Mouse (Mus musculus) embryonic stem cell, embryonic (primary cell): ENCODE measurements around the gene Dtx3.

Experiments
- CTCF ChIA-PET, 4 experiments: fragments of 300-600 bp in 2 of 4; fragments of 350-600 bp in 2 of 4; sonication (Branson Sonifier 250); formaldehyde crosslinking; loops; one replicate each; lab custom pipeline; 2022; ENCODE audit warnings: inconsistent platforms in 2 of 4; lab: Charles Lee
- POLR2A ChIA-PET, 4 experiments: fragments of 300-600 bp in 2 of 4; fragments of 350-600 bp in 2 of 4; sonication (Branson Sonifier 250); formaldehyde crosslinking; loops; one replicate each; lab custom pipeline; 2022; ENCODE audit warnings: antibody characterized with exemption in 4 of 4, inconsistent platforms in 1 of 4; lab: Charles Lee

The Dtx3 gene

GRCm38 (mm10) chr10:127154652-127155051, 40.9 kb downstream of the Dtx3 start:
- ChIA-PET POLR2A (interaction anchor here in 3 of 4 experiments (0.5 to 1.7 kb wide), 7 partner anchors 9 to 60 kb away, joined by 3 to 5 read pairs (median 3); partner anchors contain the start of genes B4galnt1 (in 2 of the 3) and Pip4k2c (in 1 of the 3)), CTCF (interaction anchor here in 1 of 4 experiments (1.7 kb wide), 1 partner anchor 16 kb away, joined by 3 read pairs; no protein-coding TSS in a partner anchor)

- CTCF ChIA-PET: interaction anchor here in 2 of 4 experiments (1.1 to 2.3 kb wide), 2 partner anchors 11 to 16 kb away, joined by 3 to 11 read pairs; partner anchors contain the start of gene B4galnt1 (in 1 of the 2)
- POLR2A ChIA-PET: interaction anchor here in 3 of 4 experiments (0.5 to 1.7 kb wide), 9 partner anchors 8 to 60 kb away, joined by 3 to 5 read pairs (median 3); partner anchors contain the start of genes B4galnt1 (in 2 of the 3) and Pip4k2c (in 1 of the 3)
Observed at GRCm38 (mm10) chr10:127154241-127154640, 41.3 kb downstream of the Dtx3 start.

GRCm38 (mm10) chr10:127153323-127153722, 42.2 kb downstream of the Dtx3 start:
- CTCF ChIA-PET: interaction anchor here in 3 of 4 experiments (0.6 to 2.3 kb wide), 3 partner anchors 12 to 180 kb away, joined by 3 to 11 read pairs (median 4); partner anchors contain the start of gene B4galnt1 (in 1 of the 3)
- POLR2A ChIA-PET: interaction anchor here in 2 of 4 experiments (0.6 to 1.7 kb wide), 8 partner anchors 10 to 83 kb away, joined by 3 to 5 read pairs (median 3); partner anchors contain the start of genes B4galnt1 (in 1 of the 2) and Pip4k2c (in 1 of the 2)

- ChIA-PET POLR2A (interaction anchor here in 2 of 4 experiments (0.6 to 1.6 kb wide), 4 partner anchors 59 to 460 kb away, joined by 3 to 4 read pairs (median 4); partner anchors contain the start of gene Pip4k2c (in 1 of the 2)), CTCF (interaction anchor here in 2 of 4 experiments (0.6 to 2.3 kb wide), 2 partner anchors 18 to 181 kb away, joined by 4 to 11 read pairs; no protein-coding TSS in a partner anchor)
Observed at GRCm38 (mm10) chr10:127152556-127152955, 43.0 kb downstream of the Dtx3 start.

- CTCF ChIA-PET: interaction anchor here in 1 of 4 experiments (0.6 kb wide), 1 partner anchor 922 kb away, joined by 3 read pairs; no protein-coding TSS in a partner anchor
- POLR2A ChIA-PET: interaction anchor here in 1 of 4 experiments (1.1 to 1.2 kb wide), 2 partner anchors 30 to 187 kb away, joined by 3 read pairs; partner anchors contain the start of gene Os9
Observed at GRCm38 (mm10) chr10:127151233-127151632, 44.3 kb downstream of the Dtx3 start.

GRCm38 (mm10) chr10:127150471-127150872, 45.1 kb downstream of the Dtx3 start:
- CTCF ChIA-PET: interaction anchor here in 1 of 4 experiments (0.5 kb wide), 1 partner anchor 40 kb away, joined by 7 read pairs; no protein-coding TSS in a partner anchor
- POLR2A ChIA-PET: interaction anchor here in 1 of 4 experiments (1.1 to 1.2 kb wide), 2 partner anchors 30 to 188 kb away, joined by 3 read pairs; partner anchors contain the start of gene Os9

- ChIA-PET CTCF (interaction anchor here in 2 of 4 experiments (0.7 to 1.5 kb wide), 2 partner anchors 23 to 362 kb away, joined by 3 to 5 read pairs; no protein-coding TSS in a partner anchor), POLR2A (interaction anchor here in 2 of 4 experiments (0.8 to 1.6 kb wide), 4 partner anchors 19 to 175 kb away, joined by 3 to 6 read pairs (median 3); partner anchors contain the start of gene Os9 (in 1 of the 2))
Observed at GRCm38 (mm10) chr10:127147135-127147534, 48.4 kb downstream of the Dtx3 start.

GRCm38 (mm10) chr10:127145303-127145702, 50.2 kb downstream of the Dtx3 start:
- ChIA-PET CTCF (interaction anchor here in 3 of 4 experiments (0.6 to 2.0 kb wide), 10 partner anchors 10 to 247 kb away, joined by 3 to 7 read pairs (median 4); partner anchors contain the start of genes B4galnt1 (in 2 of the 3) and Os9 (in 1 of the 3)), POLR2A (interaction anchor here (0.6 to 1.7 kb wide), 15 partner anchors 9 to 131 kb away, joined by 3 to 6 read pairs (median 4); partner anchors contain the start of gene Os9 (in 2 of the 4))

GRCm38 (mm10) chr10:127144536-127144935, 51.0 kb downstream of the Dtx3 start:
- CTCF ChIA-PET: interaction anchor here in 3 of 4 experiments (0.7 to 2.0 kb wide), 5 partner anchors 10 to 309 kb away, joined by 3 to 6 read pairs (median 3); no protein-coding TSS in a partner anchor
- POLR2A ChIA-PET: interaction anchor here in 1 of 4 experiments (0.7 to 1.7 kb wide), 3 partner anchors 16 to 116 kb away, joined by 3 to 6 read pairs (median 4); no protein-coding TSS in a partner anchor

- CTCF ChIA-PET: interaction anchor here in 2 of 4 experiments (0.9 to 2.0 kb wide), 5 partner anchors 9 to 310 kb away, joined by 3 to 6 read pairs (median 4); no protein-coding TSS in a partner anchor
- POLR2A ChIA-PET: interaction anchor here in 3 of 4 experiments (0.7 to 1.5 kb wide), 5 partner anchors 10 to 77 kb away, joined by 3 to 5 read pairs (median 4); no protein-coding TSS in a partner anchor
Observed at GRCm38 (mm10) chr10:127143228-127143627, 52.3 kb downstream of the Dtx3 start.

- ChIA-PET POLR2A (interaction anchor here in 3 of 4 experiments (0.7 to 1.8 kb wide), 4 partner anchors 9 to 95 kb away, joined by 3 to 6 read pairs (median 4); partner anchors contain the start of gene Os9 (in 1 of the 3)), CTCF (interaction anchor here in 1 of 4 experiments (1.0 to 1.7 kb wide), 2 partner anchors 18 to 19 kb away, joined by 3 read pairs; no protein-coding TSS in a partner anchor)
Observed at GRCm38 (mm10) chr10:127141500-127141899, 54.0 kb downstream of the Dtx3 start.

GRCm38 (mm10) chr10:127140971-127141370, 54.6 kb downstream of the Dtx3 start:
- POLR2A ChIA-PET: interaction anchor here in 3 of 4 experiments (0.6 to 1.8 kb wide), 8 partner anchors 9 to 925 kb away, joined by 3 to 6 read pairs (median 4); partner anchors contain the start of gene Os9 (in 1 of the 3)

More at GRCm38 (mm10) chr10:127140971-127141370, 54.6 kb downstream of the Dtx3 start:
- CTCF ChIA-PET: interaction anchor here in 1 of 4 experiments (1.0 kb wide), 1 partner anchor 18 kb away, joined by 3 read pairs; no protein-coding TSS in a partner anchor
